Mouse (Mus musculus) small intestine, adult 2 months (tissue): ENCODE measurements around the gene Tmem269. TPM values are rescaled to one million over a fixed set of nuclear protein-coding genes. Genes with fewer than 3 reads are reported as not detected.
A peak's percentile ranks its signal among the peaks of the same experiment; 100 is the strongest.

Source experiments
- H3K27ac ChIP-seq: fragments of 200-500 bp; 2 replicates; pipeline ENCODE4 v1.5.1; 2012; ENCODE audit warnings: low read depth, low read length, control low read depth, inconsistent platforms; ENCODE audit not compliant: insufficient read depth
- H3K27me3 ChIP-seq: fragments of 200-500 bp; 2 replicates; pipeline ENCODE4 v1.6.1; 2012; ENCODE audit warnings: mild to moderate bottlenecking, moderate library complexity, low read length, inconsistent platforms; ENCODE audit not compliant: control insufficient read depth, insufficient read depth
- H3K36me3 ChIP-seq: fragments of 200-500 bp; 2 replicates; pipeline ENCODE4 v1.6.1; 2012; ENCODE audit warnings: mild to moderate bottlenecking, low read length, control low read depth, inconsistent platforms; ENCODE audit not compliant: control insufficient read depth, insufficient read depth
- H3K4me1 ChIP-seq: fragments of 200-500 bp; 2 replicates; pipeline ENCODE4 v1.6.1; 2012; ENCODE audit warnings: low read length, inconsistent platforms, mixed read lengths; ENCODE audit not compliant: control insufficient read depth, insufficient read depth, insufficient read length
- H3K4me3 ChIP-seq: fragments of 200-500 bp; 2 replicates; pipeline ENCODE4 v1.5.1; 2012; ENCODE audit warnings: low read depth, mild to moderate bottlenecking, control low read depth, inconsistent platforms, low read length, moderate library complexity
- CTCF ChIP-seq: fragments of 200-500 bp; IDR thresholded peaks from 2 replicates; pipeline ENCODE4 v1.5.1; 2012; ENCODE audit warnings: low read depth, mild to moderate bottlenecking, control low read depth, inconsistent platforms, low read length, moderate library complexity, mixed read lengths; ENCODE audit not compliant: insufficient replicate concordance, insufficient read length; ENCODE audit errors: extremely low read depth
- POLR2A ChIP-seq: fragments of 200-500 bp; IDR thresholded peaks from 2 replicates; pipeline ENCODE4 v1.6.1; 2012; ENCODE audit warnings: low read depth, mild to moderate bottlenecking, control low read depth, inconsistent platforms, low read length, moderate library complexity
- WGBS: fragments of 180-500 bp; shearing (Covaris S2); methylation state at CpG from one replicate; pipeline ENCODE4 v1.1.7; 2018; 5-methylcytosine and 5-hydroxymethylcytosine counted together
- polyA plus RNA-seq: library from polyadenylated mRNA; depleted of rRNA; stranded (reverse); fragments of >200 nt; gene quantifications from 2 replicates; pipeline ENCODE4 v1.2.3, GENCODE M21; 2012

Gene Tmem269
- polyA plus RNA-seq, 1 experiment = 0.09 TPM

DNA sequence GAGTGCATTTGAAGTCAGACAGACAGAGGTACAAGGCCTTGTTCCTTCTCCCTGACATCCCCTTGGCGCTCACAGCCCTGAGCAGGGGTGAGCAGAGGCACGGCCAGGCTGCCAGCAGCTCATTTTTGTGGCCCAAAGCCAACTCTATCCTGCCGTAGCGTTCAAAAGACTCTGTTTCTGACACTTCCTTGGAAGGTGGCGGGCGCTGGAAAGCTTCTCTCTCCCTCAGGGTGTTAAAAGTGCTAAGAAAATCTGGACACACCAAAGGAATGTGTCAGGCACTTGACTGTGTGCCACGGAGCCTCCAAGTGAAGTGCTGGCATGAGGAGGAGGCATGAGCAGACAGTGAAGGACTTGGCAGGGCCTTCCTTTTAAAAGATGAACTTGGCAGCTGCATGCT is 27.5 kb upstream of the Tmem269 start:
- WGBS = 38% methylated on average over 7 of the region's 7 CpGs
- Histone ChIP-seq H3K27me3 (no peaks in the 10 kb centered on the region), H3K4me1 (no peaks in the 10 kb centered on the region; the same call in 1 of the 2 replicates), H3K27ac (no peak overlapping the region), H3K4me3 (no peak overlapping the region), H3K36me3 (no peaks in the 10 kb centered on the region)
- TF ChIP-seq POLR2A = no peak
- TF ChIP-seq CTCF = no peak

DNA sequence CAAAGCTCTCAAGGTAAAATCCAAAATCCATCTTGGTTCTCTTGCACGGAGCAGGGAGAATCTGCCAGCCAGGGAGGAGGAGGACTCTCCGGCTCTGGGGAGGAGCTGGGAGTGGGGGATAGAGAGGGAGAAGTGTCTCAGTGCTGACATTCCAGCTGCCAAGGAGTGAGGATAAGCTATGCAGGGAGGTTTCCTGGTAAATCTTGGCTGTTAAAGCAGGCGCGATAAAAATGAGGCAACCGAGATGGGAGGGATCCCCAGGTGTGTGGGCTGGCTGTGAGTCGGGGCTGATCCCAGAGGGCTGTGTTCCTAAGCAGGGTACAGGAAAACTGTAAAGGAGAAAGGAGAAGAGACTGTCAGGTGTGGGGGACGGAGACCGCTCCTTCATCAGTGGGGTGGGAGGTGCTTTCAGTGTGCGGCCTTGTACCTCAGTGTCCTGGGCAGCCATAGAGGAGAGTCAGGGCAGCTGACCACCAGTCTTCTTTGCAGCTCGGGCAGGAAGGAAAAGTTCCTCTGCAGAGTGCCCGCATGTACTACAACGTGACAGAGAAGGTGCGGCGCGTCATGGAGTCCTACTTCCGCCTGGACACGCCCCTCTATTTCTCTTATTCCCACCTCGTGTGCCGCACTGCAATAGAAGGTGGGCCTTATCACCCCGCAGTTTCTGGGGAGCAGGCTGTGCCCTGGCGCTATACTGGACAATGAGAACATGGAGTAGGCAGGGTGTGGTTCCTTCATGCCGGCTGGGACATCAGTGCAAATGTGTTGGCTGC is 26.6 kb upstream of the Tmem269 start:
- H3K4me1 ChIP-seq = no peaks in the 10 kb centered on the region; the same call in 1 of the 2 replicates
- H3K27me3 ChIP-seq = no peaks in the 10 kb centered on the region
- TF ChIP-seq POLR2A (no peak), CTCF (no peak)
- H3K36me3 ChIP-seq = no peaks in the 10 kb centered on the region
- peak overlapping the region; percentile 26; the same call in 1 of the 2 replicates for H3K4me3 ChIP-seq
- no peak overlapping the region for H3K27ac ChIP-seq
- 51% methylated on average over 22 of the region's 22 CpGs for WGBS

- TF ChIP-seq POLR2A (no peak), CTCF (no peak)
- no peak overlapping the region for H3K27ac ChIP-seq
- no peaks in the 10 kb centered on the region for H3K27me3 ChIP-seq
- WGBS = 79% methylated on average over 12 of the region's 12 CpGs
- no peak overlapping the region for H3K4me3 ChIP-seq
- H3K36me3 ChIP-seq = no peaks in the 10 kb centered on the region
- no peaks in the 10 kb centered on the region; the same call in 1 of the 2 replicates for H3K4me1 ChIP-seq
Observed at GRCm38 (mm10) chr4:119242571-119242970, 24.6 kb upstream of the Tmem269 start.

DNA sequence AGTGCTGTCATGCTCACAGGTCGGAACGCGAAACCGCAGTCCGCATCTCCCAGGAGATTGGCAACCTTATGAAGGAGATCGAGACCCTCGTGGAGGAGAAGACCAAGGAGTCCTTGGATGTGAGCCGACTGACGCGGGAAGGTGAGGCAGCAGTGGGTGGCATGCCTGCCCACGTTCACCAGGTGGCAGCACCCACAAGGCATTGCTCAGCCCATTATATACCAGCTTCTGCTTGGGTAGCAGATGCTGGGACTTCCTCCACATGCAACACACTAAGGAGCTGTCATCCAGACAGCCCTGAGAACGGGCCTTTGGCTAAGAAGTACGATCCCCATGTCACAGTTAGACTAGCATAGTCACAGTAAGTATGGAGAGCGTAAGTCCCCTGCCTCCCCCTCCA is 23.6 kb upstream of the Tmem269 start:
- H3K4me3 ChIP-seq = no peak overlapping the region
- H3K27me3 ChIP-seq = no peaks in the 10 kb centered on the region
- H3K27ac ChIP-seq = no peak overlapping the region
- TF ChIP-seq CTCF (peak; percentile 32; the same call in 1 of the 2 replicates), POLR2A (no peak)
- H3K36me3 ChIP-seq = no peaks in the 10 kb centered on the region
- WGBS = 82% methylated on average over 14 of the region's 14 CpGs
- no peaks in the 10 kb centered on the region; the same call in 1 of the 2 replicates for H3K4me1 ChIP-seq

- Histone ChIP-seq H3K4me1 (no peaks in the 10 kb centered on the region), H3K4me3 (peak overlapping the region; percentile 44), H3K36me3 (no peaks in the 10 kb centered on the region), H3K27ac (no peak overlapping the region), H3K27me3 (0 out of 2 replicates have a peak, but pooled peaks cover 4% of the 10 kb centered on the region)
- 17% methylated on average over 12 of the region's 12 CpGs for WGBS
- TF ChIP-seq CTCF (peak; percentile 31; the same call in 1 of the 2 replicates), POLR2A (no peak)
Observed at GRCm38 (mm10) chr4:119239181-119239682, 21.2 kb upstream of the Tmem269 start.

DNA sequence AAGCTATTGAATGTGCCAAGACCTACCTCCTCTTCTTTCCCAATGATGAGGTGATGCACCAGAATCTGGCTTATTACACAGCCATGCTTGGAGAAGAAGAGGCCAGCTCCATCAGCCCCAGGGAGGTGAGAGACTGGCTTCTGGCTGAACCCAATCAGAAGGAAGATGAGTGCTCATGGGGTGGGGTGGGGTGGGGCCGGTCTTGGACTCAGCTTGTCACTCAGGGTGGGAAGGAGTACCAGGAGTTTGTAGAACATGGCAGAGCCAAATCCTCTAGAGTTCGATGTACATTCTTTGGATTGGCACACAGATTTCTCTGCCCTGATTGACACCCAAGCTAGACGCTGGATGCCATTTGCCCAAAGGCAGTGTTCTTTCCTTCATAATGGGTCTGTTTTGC is 20.6 kb upstream of the Tmem269 start:
- WGBS = 46% methylated on average over 3 of the region's 3 CpGs
- Histone ChIP-seq H3K4me1 (no peaks in the 10 kb centered on the region; the same call in 1 of the 2 replicates), H3K4me3 (no peak overlapping the region), H3K27ac (no peak overlapping the region), H3K27me3 (0 out of 2 replicates have a peak, but pooled peaks cover 8% of the 10 kb centered on the region), H3K36me3 (no peaks in the 10 kb centered on the region)
- TF ChIP-seq POLR2A (no peak), CTCF (no peak)

GRCm38 (mm10) chr4:119234348-119234747 is 16.3 kb upstream of the Tmem269 start:
- H3K27ac ChIP-seq = no peak overlapping the region
- 84% methylated on average over 3 of the region's 3 CpGs for WGBS

More at GRCm38 (mm10) chr4:119234348-119234747, 16.3 kb upstream of the Tmem269 start:
- H3K4me1 ChIP-seq = no peaks in the 10 kb centered on the region; the same call in 1 of the 2 replicates
- H3K27me3 ChIP-seq = peaks cover 12% of the 10 kb centered on the region; the same call in 1 of the 2 replicates
- TF ChIP-seq CTCF = no peak
- TF ChIP-seq POLR2A = no peak
- no peak overlapping the region for H3K4me3 ChIP-seq
- no peaks in the 10 kb centered on the region for H3K36me3 ChIP-seq
